ENCODE assay signal across 8 mouse cellular contexts in the genomic region with DNA sequence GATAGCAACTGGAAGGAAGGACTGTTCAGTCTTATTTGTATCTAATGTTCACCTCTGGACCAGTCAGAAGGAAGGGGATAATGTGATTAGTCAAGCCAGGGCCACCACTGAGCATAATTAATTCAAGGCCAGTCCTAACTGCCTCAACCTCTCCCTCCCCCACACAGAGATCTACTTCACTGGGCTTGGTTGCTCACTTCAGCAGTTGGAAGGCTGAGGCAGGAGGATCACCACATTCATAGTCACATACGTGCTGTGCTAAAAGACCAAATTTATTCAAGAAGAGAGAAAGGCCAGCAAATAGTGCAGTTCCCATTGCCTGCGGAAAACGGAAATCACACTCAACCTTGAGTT. TPM values are rescaled to one million over a fixed set of nuclear protein-coding genes. Genes with fewer than 3 reads are reported as not detected.
DNase-seq lines count a peak whose midpoint lies in the region; ATAC-seq and TF ChIP-seq lines count a peak whose summit lies in the region.

No protein-coding gene starts in this region.

- peak overlapping the region; percentile 59 for H3K4me2 ChIP-seq in embryonic facial prominence, embryonic 12.5 days (replicated peaks)
- H3K4me2 ChIP-seq in kidney, embryonic 14.5 days (replicated peaks; ENCODE audit: low read depth, low read length), result peak overlapping the region; percentile 75
- H3K4me2 ChIP-seq in neural tube, embryonic 12.5 days (replicated peaks), result peak overlapping the region; percentile 77

- no peak for DNase-seq in lung, adult 2 months
- no peak for DNase-seq in lung, postnatal 10 days
- DNase-seq in spleen, postnatal 4 days (ENCODE audit: low spot score in 2 of 2), result no peak
- no peak for DNase-seq in urinary bladder, postnatal 14 days (ENCODE audit: low spot score)
- no peak for DNase-seq in adipocyte (ENCODE audit: low spot score)

- no peak for ATAC-seq in embryonic facial prominence, embryonic 12.5 days (ENCODE audit: insufficient number of reproducible peaks, insufficient read depth, low FRiP score, low TSS enrichment)
- no peak for ATAC-seq in kidney, embryonic 14.5 days (ENCODE audit: low FRiP score, low TSS enrichment)
- peak; percentile 48; the same call in 1 of the 2 replicates for ATAC-seq in neural tube, embryonic 12.5 days (ENCODE audit: low FRiP score, low read depth)

- peak overlapping the region; percentile 78; the same call in 1 of the 2 replicates for H3K9ac ChIP-seq in embryonic facial prominence, embryonic 12.5 days
- H3K9ac ChIP-seq in kidney, embryonic 14.5 days (ENCODE audit: low read depth, low read length), result peak overlapping the region; percentile 82
- H3K9ac ChIP-seq in neural tube, embryonic 12.5 days, result peak overlapping the region; percentile 71

- peak overlapping the region; percentile 81 for H3K27ac ChIP-seq in embryonic facial prominence, embryonic 12.5 days
- H3K27ac ChIP-seq in kidney, embryonic 14.5 days (ENCODE audit: low read depth, low read length), result peak overlapping the region; percentile 86
- H3K27ac ChIP-seq in neural tube, embryonic 12.5 days, result no peak overlapping the region

- H3K4me3 ChIP-seq in lung, adult 2 months (replicated peaks; ENCODE audit: extremely low read depth, low read depth, low read length), result peak overlapping the region; percentile 93
- peak overlapping the region; percentile 81 for H3K4me3 ChIP-seq in embryonic facial prominence, embryonic 12.5 days
- H3K4me3 ChIP-seq in kidney, embryonic 14.5 days (ENCODE audit: low read length), result peak overlapping the region; percentile 78
- H3K4me3 ChIP-seq in neural tube, embryonic 12.5 days, result peak overlapping the region; percentile 78

- H3K27me3 ChIP-seq in embryonic facial prominence, embryonic 12.5 days, result no peaks in the 10 kb centered on the region
- no peaks in the 10 kb centered on the region for H3K27me3 ChIP-seq in kidney, embryonic 14.5 days (ENCODE audit: control insufficient read depth, insufficient read depth, low read length)
- H3K27me3 ChIP-seq in neural tube, embryonic 12.5 days (replicated peaks), result no peaks in the 10 kb centered on the region

- H3K36me3 ChIP-seq in embryonic facial prominence, embryonic 12.5 days, result 0 out of 2 replicates have a peak, but pooled peaks cover 2% of the 10 kb centered on the region
- no peaks in the 10 kb centered on the region; the same call in 1 of the 2 replicates for H3K36me3 ChIP-seq in kidney, embryonic 14.5 days (ENCODE audit: control insufficient read depth, insufficient read depth, low read length)
- peaks cover 9% of the 10 kb centered on the region; the same call in 1 of the 2 replicates for H3K36me3 ChIP-seq in neural tube, embryonic 12.5 days

- no peak for TF ChIP-seq CTCF in lung, adult 2 months (IDR thresholded peaks at IDR 0.05; ENCODE audit: insufficient read depth, low read length)

- peaks cover 6% of the 10 kb centered on the region; the same call in 1 of the 2 replicates for H3K4me1 ChIP-seq in lung, adult 2 months (ENCODE audit: control insufficient read depth, insufficient read depth, low read length)
- no peaks in the 10 kb centered on the region for H3K4me1 ChIP-seq in embryonic facial prominence, embryonic 12.5 days
- H3K4me1 ChIP-seq in kidney, embryonic 14.5 days (ENCODE audit: control insufficient read depth, insufficient read depth, low read length), result no peaks in the 10 kb centered on the region; the same call in 1 of the 2 replicates
- peaks cover 5% of the 10 kb centered on the region; the same call in 1 of the 2 replicates for H3K4me1 ChIP-seq in neural tube, embryonic 12.5 days

- no peak for TF ChIP-seq POLR2A in lung, adult 2 months (IDR thresholded peaks at IDR 0.05; ENCODE audit: borderline replicate concordance, extremely low read depth, low read depth, low read length)

- WGBS in lung, adult 2 months, result 15% methylated on average over 3 of the region's 3 CpGs
- 36% methylated on average over 3 of the region's 3 CpGs for WGBS in embryonic facial prominence, embryonic 12.5 days
- WGBS in kidney, embryonic 14.5 days, result 18% methylated on average over 3 of the region's 3 CpGs
- 39% methylated on average over 3 of the region's 3 CpGs for WGBS in neural tube, embryonic 12.5 days

- no peaks in the 10 kb centered on the region for H3K9me3 ChIP-seq in embryonic facial prominence, embryonic 12.5 days
- H3K9me3 ChIP-seq in kidney, embryonic 14.5 days (ENCODE audit: control insufficient read depth, low read length), result no peaks in the 10 kb centered on the region
- no peaks in the 10 kb centered on the region for H3K9me3 ChIP-seq in neural tube, embryonic 12.5 days

RNA-seq across cellular contexts. Expression of a gene that starts 0.5 kb away (rescaled TPM):
- 1.4 and 2.3 TPM in 2 replicates for polyA plus RNA-seq in lung, adult 2 months (2012; rRNA removed)
- polyA plus RNA-seq in embryonic facial prominence, embryonic 12.5 days (2016; fragmentation: Nextera tagmentation; extraction: Ambion mirVana), result 6.8 and 7.5 TPM in 2 replicates
- polyA plus RNA-seq in kidney, embryonic 14.5 days (2014; fragmentation: Nextera tagmentation; extraction: Ambion mirVana), result 3.6 and 6.9 TPM in 2 replicates
- polyA plus RNA-seq in neural tube, embryonic 12.5 days (2016; fragmentation: Nextera tagmentation; extraction: Ambion mirVana), result 10.9 and 12.4 TPM in 2 replicates

RNA-seq across cellular contexts. Expression of a gene that starts 48.8 kb away (rescaled TPM):
- polyA plus RNA-seq in lung, adult 2 months (2012; rRNA removed), result 2.6 and 3.5 TPM in 2 replicates
- not detected in 2 replicates for polyA plus RNA-seq in embryonic facial prominence, embryonic 12.5 days (2016; fragmentation: Nextera tagmentation; extraction: Ambion mirVana)
- polyA plus RNA-seq in kidney, embryonic 14.5 days (2014; fragmentation: Nextera tagmentation; extraction: Ambion mirVana), result not detected in 2 replicates
- not detected in 2 replicates for polyA plus RNA-seq in neural tube, embryonic 12.5 days (2016; fragmentation: Nextera tagmentation; extraction: Ambion mirVana)
